Mouse (Mus musculus) intestine, postnatal 0 days (tissue): ENCODE results near the gene Notch2. TPM values are rescaled to one million over a fixed set of nuclear protein-coding genes. Genes with fewer than 3 reads are reported as not detected.

Experiments
- ATAC-seq: fragments of 200-750 bp; cut with Nextera tagmentation; 2 replicates; pipeline ENCODE4 v1.8.0; 2017; ENCODE audit warnings: mild to moderate bottlenecking, moderate TSS enrichment, moderate library complexity
- H3K27ac ChIP-seq: fragments of 300-500 bp; sonication (generic); 2 replicates; pipeline ENCODE4 v1.5.1; 2014; ENCODE audit warnings: mild to moderate bottlenecking, low read depth, low read length, moderate library complexity
- H3K27me3 ChIP-seq: fragments of 300-500 bp; sonication (generic); replicated peaks from 2 replicates; pipeline ENCODE4 v1.6.1; 2014; ENCODE audit warnings: low read length, mixed read lengths; ENCODE audit not compliant: control insufficient read depth, insufficient read depth
- H3K36me3 ChIP-seq: fragments of 300-500 bp; sonication (generic); 2 replicates; pipeline ENCODE4 v1.6.1; 2014; ENCODE audit warnings: mild to moderate bottlenecking, moderate library complexity; ENCODE audit not compliant: control insufficient read depth, insufficient read depth
- H3K4me1 ChIP-seq: fragments of 300-500 bp; sonication (generic); replicated peaks from 2 replicates; pipeline ENCODE4 v1.6.1; 2014; ENCODE audit warnings: antibody characterized with exemption, low read length, mixed read lengths; ENCODE audit not compliant: control insufficient read depth, insufficient read depth
- H3K4me2 ChIP-seq: fragments of 300-500 bp; sonication (generic); replicated peaks from 2 replicates; pipeline ENCODE4 v1.6.1; 2014; ENCODE audit warnings: low read depth, mild to moderate bottlenecking, moderate library complexity
- H3K4me3 ChIP-seq: fragments of 300-500 bp; sonication (generic); 2 replicates; pipeline ENCODE4 v1.5.1; 2014; ENCODE audit warnings: low read depth, low read length
- H3K9ac ChIP-seq: fragments of 300-500 bp; sonication (generic); 2 replicates; pipeline ENCODE4 v1.6.1; 2014; ENCODE audit warnings: mild to moderate bottlenecking, low read depth, low read length
- H3K9me3 ChIP-seq: fragments of 300-500 bp; sonication (generic); 2 replicates; pipeline ENCODE4 v1.6.1; 2016; ENCODE audit warnings: mixed run types; ENCODE audit not compliant: control insufficient read depth
- CTCF ChIP-seq: sonication (generic); IDR thresholded peaks from 2 replicates; pipeline ENCODE4 v1.5.1; 2016; ENCODE audit warnings: low read depth, mild to moderate bottlenecking, control low read depth, antibody characterized with exemption, moderate library complexity
- WGBS: fragments of 180-500 bp; shearing (Covaris S2); extraction: QIAGEN DNeasy Blood & Tissue Kit; methylation state at CpG from one replicate; pipeline ENCODE4 v1.1.7; 2014; 5-methylcytosine and 5-hydroxymethylcytosine counted together
- polyA plus RNA-seq: library from polyadenylated mRNA; unstranded; fragments of >200 nt; fragmentation: Nextera tagmentation; extraction: Ambion mirVana; gene quantifications from 2 replicates; pipeline ENCODE4 v1.2.1, GENCODE M21; 2015

Gene Notch2
- polyA plus RNA-seq, 1 experiment from 2014 or later, result 4.9 TPM

- Histone ChIP-seq H3K4me2 (no peak overlapping the region), H3K9ac (no peak overlapping the region), H3K27ac (no peak overlapping the region), H3K4me1 (no peaks in the 10 kb centered on the region), H3K36me3 (peaks cover 25% of the 10 kb centered on the region), H3K9me3 (no peaks in the 10 kb centered on the region), H3K4me3 (no peak overlapping the region), H3K27me3 (no peaks in the 10 kb centered on the region)
- ATAC-seq, result no peak
- no peak for TF ChIP-seq CTCF
- WGBS, result 60% methylated on average over 2 of the region's 2 CpGs
Measured at GRCm38 (mm10) chr3:98079601-98080215, 66.4 kb downstream of the Notch2 start.

DNA sequence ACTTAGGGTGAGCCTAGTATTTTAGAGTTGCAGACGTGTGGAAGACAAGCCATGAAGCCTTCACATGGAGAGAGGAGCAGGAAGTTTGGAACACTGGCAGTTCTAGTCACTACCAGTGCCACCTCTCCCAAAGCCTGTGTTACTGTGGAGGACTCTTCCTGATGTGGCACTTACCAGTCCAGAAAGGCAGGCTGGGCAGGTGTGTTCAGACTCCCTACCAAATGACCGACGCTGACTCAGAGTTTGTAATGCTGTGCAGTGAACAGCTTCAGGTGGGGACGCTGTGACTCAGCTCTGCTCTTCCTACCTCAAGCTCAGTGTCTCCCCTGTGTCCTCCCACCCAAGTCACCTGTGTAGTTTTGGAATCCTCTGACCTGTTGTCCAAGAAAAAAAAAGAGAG lies 67.3 kb downstream of the Notch2 start:
- WGBS, result 88% methylated on average over 4 of the region's 4 CpGs
- no peaks in the 10 kb centered on the region for H3K4me1 ChIP-seq
- H3K36me3 ChIP-seq, result peaks cover 25% of the 10 kb centered on the region
- H3K27ac ChIP-seq, result no peak overlapping the region
- no peak overlapping the region for H3K4me3 ChIP-seq
- no peak overlapping the region for H3K4me2 ChIP-seq
- H3K9me3 ChIP-seq, result no peaks in the 10 kb centered on the region
- H3K9ac ChIP-seq, result no peak overlapping the region
- TF ChIP-seq CTCF, result no peak
- H3K27me3 ChIP-seq, result no peaks in the 10 kb centered on the region
- ATAC-seq, result no peak

GRCm38 (mm10) chr3:98082188-98082587 lies 68.9 kb downstream of the Notch2 start:
- ATAC-seq, result no peak
- 88% methylated on average over 3 of the region's 3 CpGs for WGBS
- Histone ChIP-seq H3K4me3 (no peak overlapping the region), H3K9ac (no peak overlapping the region), H3K27me3 (no peaks in the 10 kb centered on the region), H3K36me3 (peaks cover 25% of the 10 kb centered on the region), H3K4me2 (no peak overlapping the region), H3K4me1 (no peaks in the 10 kb centered on the region), H3K27ac (no peak overlapping the region; the same call in 1 of the 2 replicates), H3K9me3 (no peaks in the 10 kb centered on the region)
- TF ChIP-seq CTCF, result no peak

- H3K4me1 ChIP-seq, result no peaks in the 10 kb centered on the region
- WGBS, result 61% methylated on average over 3 of the region's 3 CpGs
- no peak for TF ChIP-seq CTCF
- peaks cover 21% of the 10 kb centered on the region for H3K36me3 ChIP-seq
- H3K4me3 ChIP-seq, result no peak overlapping the region
- no peaks in the 10 kb centered on the region for H3K9me3 ChIP-seq
- H3K9ac ChIP-seq, result no peak overlapping the region
- no peak overlapping the region for H3K27ac ChIP-seq
- no peak overlapping the region for H3K4me2 ChIP-seq
- H3K27me3 ChIP-seq, result no peaks in the 10 kb centered on the region
- ATAC-seq, result peak; percentile 33; the same call in 1 of the 2 replicates
Measured at GRCm38 (mm10) chr3:98082972-98083371, 69.6 kb downstream of the Notch2 start.

GRCm38 (mm10) chr3:98084061-98084655 lies 70.8 kb downstream of the Notch2 start:
- Histone ChIP-seq H3K27ac (no peak overlapping the region), H3K9ac (no peak overlapping the region), H3K36me3 (peaks cover 15% of the 10 kb centered on the region; the same call in 1 of the 2 replicates), H3K4me3 (no peak overlapping the region), H3K27me3 (no peaks in the 10 kb centered on the region), H3K9me3 (no peaks in the 10 kb centered on the region), H3K4me1 (no peaks in the 10 kb centered on the region), H3K4me2 (no peak overlapping the region)
- 79% methylated on average over 8 of the region's 8 CpGs for WGBS
- no peak for TF ChIP-seq CTCF
- no peak for ATAC-seq

DNA sequence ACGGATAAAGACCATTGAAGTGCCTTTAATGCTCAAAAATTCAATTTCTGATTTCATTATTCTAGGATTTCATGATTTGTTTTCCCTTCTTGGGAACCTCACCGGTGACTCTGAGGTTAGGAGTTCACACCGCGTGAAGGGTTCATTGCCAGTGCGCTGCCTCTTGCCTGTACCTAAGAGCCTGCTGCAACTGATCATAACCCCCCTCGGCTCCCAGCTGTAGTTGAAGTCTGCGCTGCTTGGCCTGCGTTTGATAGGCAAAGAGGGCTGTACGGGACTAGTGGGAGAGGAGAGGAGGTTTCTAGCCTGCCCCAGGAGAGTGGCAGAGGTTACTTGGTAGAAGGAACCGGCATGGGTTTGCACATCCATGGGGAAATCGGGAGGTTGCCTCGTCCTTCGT lies 71.5 kb downstream of the Notch2 start:
- 78% methylated on average over 13 of the region's 13 CpGs for WGBS
- no peak for TF ChIP-seq CTCF
- Histone ChIP-seq H3K4me2 (no peak overlapping the region), H3K9me3 (no peaks in the 10 kb centered on the region), H3K9ac (no peak overlapping the region), H3K27ac (no peak overlapping the region), H3K4me3 (no peak overlapping the region), H3K4me1 (no peaks in the 10 kb centered on the region), H3K36me3 (peaks cover 15% of the 10 kb centered on the region; the same call in 1 of the 2 replicates), H3K27me3 (no peaks in the 10 kb centered on the region)
- no peak for ATAC-seq
